Mouse (Mus musculus) MEL (cell line): ENCODE data around the gene Marveld3. TPM values are rescaled to one million over a fixed set of nuclear protein-coding genes. Genes with fewer than 3 reads are reported as not detected.
A peak's percentile ranks its signal among the peaks of the same experiment; 100 is the strongest.

Experiments
- DNase-seq: peaks from one replicate; pipeline ENCODE4 v3.0.0; 2011; ENCODE audit warnings: low read depth, low spot score
- H3K27ac ChIP-seq: 2 replicates; pipeline ENCODE4 v1.5.1; 2012; ENCODE audit warnings: low read depth, mild to moderate bottlenecking, control low read depth, low read length, moderate library complexity; ENCODE audit not compliant: control insufficient read depth
- H3K27me3 ChIP-seq, 2 experiments: fragments of 150-350 bp in 1 of 2; sonication (generic) in 1 of 2; 2 replicates each; pipeline ENCODE4 v1.6.1; 2012; ENCODE audit warnings: low read length in 2 of 2, mild to moderate bottlenecking in 2 of 2, improper control_type of control experiment in 1 of 2, moderate library complexity in 1 of 2; ENCODE audit not compliant: insufficient read depth in 2 of 2, control insufficient read depth in 1 of 2
- H3K36me3 ChIP-seq, 2 experiments: 2 replicates each; pipeline ENCODE4 v1.6.1; 2012 to 2014; ENCODE audit warnings: low read length in 2 of 2, improper control_type of control experiment in 1 of 2, inconsistent platforms in 1 of 2, mild to moderate bottlenecking in 1 of 2; ENCODE audit not compliant: insufficient read depth in 2 of 2, control insufficient read depth in 1 of 2
- H3K4me1 ChIP-seq, 2 experiments: fragments of 150-350 bp in 1 of 2; sonication (generic) in 1 of 2; 2 replicates each; pipeline ENCODE4 v1.6.1; 2012; ENCODE audit warnings: low read length in 2 of 2, improper control_type of control experiment in 1 of 2, mild to moderate bottlenecking in 1 of 2; ENCODE audit not compliant: insufficient read depth in 2 of 2, control insufficient read depth in 1 of 2
- H3K4me3 ChIP-seq, 2 experiments: fragments of 150-350 bp in 1 of 2; sonication (generic) in 1 of 2; 2 replicates each; pipeline ENCODE4 v1.5.1; 2012; ENCODE audit warnings: low read depth in 2 of 2, low read length in 2 of 2, mild to moderate bottlenecking in 2 of 2, moderate library complexity in 2 of 2, control low read depth in 1 of 2, improper control_type of control experiment in 1 of 2; ENCODE audit not compliant: control insufficient read depth in 1 of 2, insufficient read depth in 1 of 2
- H3K79me2 ChIP-seq: 2 replicates; pipeline ENCODE4 v1.6.1; 2012; ENCODE audit warnings: mild to moderate bottlenecking, low read length, moderate library complexity; ENCODE audit not compliant: control insufficient read depth, poor library complexity, insufficient read depth
- H3K9ac ChIP-seq: 2 replicates; pipeline ENCODE4 v1.6.1; 2012; ENCODE audit warnings: low read depth, mild to moderate bottlenecking, control low read depth, low read length, moderate library complexity; ENCODE audit not compliant: control insufficient read depth, poor library complexity, severe bottlenecking
- H3K9me3 ChIP-seq: fragments of 150-350 bp; sonication (generic); replicated peaks from 2 replicates; pipeline ENCODE4 v1.6.1; 2012; ENCODE audit warnings: mild to moderate bottlenecking, low read length, improper control_type of control experiment, moderate library complexity; ENCODE audit not compliant: insufficient read depth
- BHLHE40 ChIP-seq: IDR thresholded peaks from 2 replicates; pipeline ENCODE4 v1.6.1; 2012; ENCODE audit warnings: low read depth, mild to moderate bottlenecking, inconsistent platforms, low read length, improper control_type of control experiment, borderline replicate concordance
- CHD1 ChIP-seq: IDR thresholded peaks from 2 replicates; pipeline ENCODE4 v1.6.1; 2012; ENCODE audit warnings: low read depth, mild to moderate bottlenecking, inconsistent platforms, low read length, improper control_type of control experiment
- CHD2 ChIP-seq: IDR thresholded peaks from 2 replicates; pipeline ENCODE4 v1.6.1; 2011; ENCODE audit warnings: low read length, improper control_type of control experiment
- CTCF ChIP-seq, 3 experiments: IDR thresholded peaks in 2 of 3; conservative IDR thresholded peaks in 1 of 3; 2 replicates each; pipeline ENCODE4 v1.5.1; 2011 to 2012; ENCODE audit warnings: low read length in 3 of 3, low read depth in 2 of 3, mild to moderate bottlenecking in 2 of 3, improper control_type of control experiment in 1 of 3, inconsistent platforms in 1 of 3, mixed read lengths in 1 of 3, moderate library complexity in 1 of 3; ENCODE audit not compliant: control insufficient read depth in 1 of 3, insufficient read depth in 1 of 3, poor library complexity in 1 of 3, severe bottlenecking in 1 of 3
- E2F4 ChIP-seq: IDR thresholded peaks from 2 replicates; pipeline ENCODE4 v1.6.1; 2011; ENCODE audit warnings: low read depth, low read length, improper control_type of control experiment, borderline replicate concordance
- GABPA ChIP-seq: IDR thresholded peaks from 2 replicates; pipeline ENCODE4 v1.6.1; 2012; ENCODE audit warnings: low read depth, mild to moderate bottlenecking, inconsistent platforms, low read length, improper control_type of control experiment, moderate library complexity
- GATA1 ChIP-seq: IDR thresholded peaks from 2 replicates; pipeline ENCODE4 v1.6.1; 2011; ENCODE audit warnings: low read depth, low read length, improper control_type of control experiment
- HCFC1 ChIP-seq: IDR thresholded peaks from 2 replicates; pipeline ENCODE4 v1.6.1; 2012; ENCODE audit warnings: low read depth, mild to moderate bottlenecking, inconsistent platforms, low read length, improper control_type of control experiment, moderate library complexity
- JUND ChIP-seq: IDR thresholded peaks from 2 replicates; pipeline ENCODE4 v1.6.1; 2011; ENCODE audit warnings: low read depth, mild to moderate bottlenecking, improper control_type of control experiment, low read length
- KAT2A ChIP-seq: conservative IDR thresholded peaks from 2 replicates; pipeline ENCODE4 v1.6.1; 2012; ENCODE audit warnings: low read depth, low read length, improper control_type of control experiment, inconsistent platforms
- MAFK ChIP-seq: IDR thresholded peaks from 2 replicates; pipeline ENCODE4 v1.6.1; 2011; ENCODE audit warnings: low read depth, mild to moderate bottlenecking, low read length, improper control_type of control experiment, borderline replicate concordance
- MYB ChIP-seq: IDR thresholded peaks from 2 replicates; pipeline ENCODE4 v1.6.1; 2011; ENCODE audit warnings: mild to moderate bottlenecking, low read depth, low read length, improper control_type of control experiment
- MYC ChIP-seq: IDR thresholded peaks from 2 replicates; pipeline ENCODE4 v1.6.1; 2011; ENCODE audit warnings: low read depth, mild to moderate bottlenecking, low read length, improper control_type of control experiment, moderate library complexity
- NELFE ChIP-seq: IDR thresholded peaks from 2 replicates; pipeline ENCODE4 v1.6.1; 2011; ENCODE audit warnings: low read depth, low read length, improper control_type of control experiment
- NRF1 ChIP-seq: IDR thresholded peaks from 2 replicates; pipeline ENCODE4 v1.6.1; 2014; ENCODE audit warnings: low read depth, mild to moderate bottlenecking, inconsistent platforms, low read length, improper control_type of control experiment, moderate library complexity; ENCODE audit not compliant: poor library complexity, insufficient read depth, severe bottlenecking
- POLR2A ChIP-seq, 2 experiments: IDR thresholded peaks; 2 replicates each; pipeline ENCODE4 v1.6.1; 2011 to 2012; ENCODE audit warnings: low read length in 2 of 2, mild to moderate bottlenecking in 2 of 2, control low read depth in 1 of 2, improper control_type of control experiment in 1 of 2, low read depth in 1 of 2, moderate library complexity in 1 of 2; ENCODE audit not compliant: control insufficient read depth in 1 of 2, insufficient read depth in 1 of 2, poor library complexity in 1 of 2
- POLR2AphosphoS2 ChIP-seq: IDR thresholded peaks from 2 replicates; pipeline ENCODE4 v1.6.1; 2011; ENCODE audit warnings: low read length, improper control_type of control experiment
- RAD21 ChIP-seq: IDR thresholded peaks from 2 replicates; pipeline ENCODE4 v1.6.1; 2011; ENCODE audit warnings: mild to moderate bottlenecking, low read depth, low read length, improper control_type of control experiment
- SIN3A ChIP-seq: IDR thresholded peaks from 2 replicates; pipeline ENCODE4 v1.6.1; 2012; ENCODE audit warnings: low read length, improper control_type of control experiment, inconsistent platforms
- SMC3 ChIP-seq: IDR thresholded peaks from 2 replicates; pipeline ENCODE4 v1.6.1; 2011; ENCODE audit warnings: low read depth, low read length, improper control_type of control experiment
- TAL1 ChIP-seq: IDR thresholded peaks from 2 replicates; pipeline ENCODE4 v1.6.1; 2012; ENCODE audit warnings: mild to moderate bottlenecking, inconsistent platforms, low read length, moderate library complexity, mixed read lengths
- TBP ChIP-seq: IDR thresholded peaks from 2 replicates; pipeline ENCODE4 v1.8.0; 2011; ENCODE audit warnings: low read depth, low read length, improper control_type of control experiment
- USF1 ChIP-seq: IDR thresholded peaks from 2 replicates; pipeline ENCODE4 v1.6.1; 2014; ENCODE audit warnings: low read depth, mild to moderate bottlenecking, inconsistent platforms, low read length, improper control_type of control experiment, moderate library complexity
- ZC3H11A ChIP-seq: IDR thresholded peaks from 2 replicates; pipeline ENCODE4 v1.6.1; 2012; ENCODE audit warnings: low read depth, mild to moderate bottlenecking, inconsistent platforms, low read length, improper control_type of control experiment
- ZKSCAN1 ChIP-seq: IDR thresholded peaks from 2 replicates; pipeline ENCODE4 v1.6.1; 2012; ENCODE audit warnings: low read depth, mild to moderate bottlenecking, inconsistent platforms, low read length, improper control_type of control experiment, moderate library complexity
- ZMIZ1 ChIP-seq: IDR thresholded peaks from 2 replicates; pipeline ENCODE4 v1.6.1; 2012; ENCODE audit warnings: low read depth, mild to moderate bottlenecking, inconsistent platforms, low read length, improper control_type of control experiment, moderate library complexity
- polyA plus RNA-seq, 2 experiments: library from polyadenylated mRNA; stranded (reverse) in 1 of 2; unstranded in 1 of 2; fragments of >175 nt in 1 of 2; fragments of >200 nt in 1 of 2; gene quantifications; 2 replicates each; pipeline versions ENCODE4 v1.2.1 to v1.2.4; 2012; ENCODE audit warnings: low replicate concordance in 2 of 2, low read depth in 1 of 2; ENCODE audit not compliant: insufficient read length in 2 of 2, insufficient read depth in 1 of 2, missing spikeins in 1 of 2
- total RNA-seq: library from RNA; depleted of rRNA; stranded (reverse); fragments of 300-350 nt; gene quantifications from 2 replicates; pipeline ENCODE4 v1.2.3, GENCODE M21; 2012

The Marveld3 gene
- total and polyA plus RNA-seq, 3 experiments: not detected

DNA sequence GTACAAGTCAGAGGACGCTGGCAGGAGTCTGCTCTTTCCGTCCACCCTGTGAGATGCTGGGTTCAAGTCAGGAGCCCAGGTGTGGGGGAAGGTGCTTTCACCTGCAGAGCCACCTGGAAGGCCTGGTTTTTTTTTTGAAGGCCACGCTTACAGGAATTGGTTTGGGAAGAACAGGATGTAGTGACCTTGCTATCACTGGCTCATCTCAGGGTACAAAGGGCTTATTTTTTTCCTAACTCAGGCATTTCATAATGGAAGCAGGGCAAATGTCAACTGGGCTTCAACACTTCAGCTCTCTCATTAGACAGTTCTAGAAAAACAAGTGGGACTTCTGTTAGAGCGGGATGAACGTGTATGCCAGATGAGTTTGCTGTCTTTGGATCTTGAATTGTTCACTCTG lies 42.3 kb upstream of the Marveld3 start:
- Histone ChIP-seq H3K9ac (no peak overlapping the region), H3K4me1 (no peaks in the 10 kb centered on the region), H3K79me2 (no peaks in the 10 kb centered on the region), H3K9me3 (no peaks in the 10 kb centered on the region), H3K27ac (no peak overlapping the region)
- DNase-seq: no peak
- TF ChIP-seq KAT2A (no peak), CHD2 (no peak), MAFK (no peak), JUND (no peak), ZMIZ1 (no peak), POLR2AphosphoS2 (no peak), MYC (no peak), CHD1 (no peak), TBP (no peak), USF1 (no peak), MYB (no peak)
- TF ChIP-seq, all 39 proteins: peak for 0
- Histone ChIP-seq H3K27me3 (no peaks in the 10 kb centered on the region; a peak in 1 of 4 replicates), H3K36me3 (no peaks in the 10 kb centered on the region), H3K4me3 (no peak overlapping the region)

GRCm38 (mm10) chr8:110002953-110003352 lies 41.0 kb upstream of the Marveld3 start:
- TF ChIP-seq BHLHE40 (0 out of 2 replicates have a peak, but pooled peaks have one; percentile 15), SMC3 (peak; percentile 73), POLR2AphosphoS2 (no peak), TAL1 (no peak), CTCF (IDR thresholded peaks at IDR 0.05 in 2 of 3, conservative IDR thresholded peaks at IDR 0.05 in 1 of 3; ENCODE audit: control insufficient read depth in 1 of 3, insufficient read depth in 1 of 3, low read depth in 2 of 3, low read length in 3 of 3, poor library complexity in 1 of 3, severe bottlenecking in 1 of 3) (peak; percentile 65 to 89 (median 74)), ZC3H11A (peak; percentile 57), RAD21 (peak; percentile 75)
- TF ChIP-seq, all 39 proteins: peak for 5
- Histone ChIP-seq H3K4me1 (no peaks in the 10 kb centered on the region), H3K36me3 (no peaks in the 10 kb centered on the region), H3K9me3 (no peaks in the 10 kb centered on the region), H3K4me3 (no peak overlapping the region), H3K79me2 (no peaks in the 10 kb centered on the region), H3K9ac (no peak overlapping the region), H3K27ac (no peak overlapping the region), H3K27me3 (no peaks in the 10 kb centered on the region; a peak in 1 of 4 replicates)
- peak; percentile 52 for DNase-seq

GRCm38 (mm10) chr8:109999974-110000373 lies 38.0 kb upstream of the Marveld3 start:
- DNase-seq: no peak
- Histone ChIP-seq H3K27me3 (no peaks in the 10 kb centered on the region; a peak in 1 of 4 replicates), H3K4me3 (no peak overlapping the region), H3K27ac (no peak overlapping the region), H3K9me3 (no peaks in the 10 kb centered on the region), H3K4me1 (no peaks in the 10 kb centered on the region), H3K9ac (no peak overlapping the region), H3K79me2 (no peaks in the 10 kb centered on the region), H3K36me3 (no peaks in the 10 kb centered on the region)
- no peak for TF ChIP-seq ZC3H11A
- no peak for TF ChIP-seq SIN3A
- no peak for TF ChIP-seq POLR2A (IDR thresholded peaks at IDR 0.05; ENCODE audit: control insufficient read depth in 1 of 2, insufficient read depth in 1 of 2, low read depth in 1 of 2, low read length in 2 of 2, poor library complexity in 1 of 2)
- no peak for TF ChIP-seq POLR2AphosphoS2
- no peak for TF ChIP-seq HCFC1
- no peak for TF ChIP-seq E2F4
- TF ChIP-seq GABPA: no peak
- no peak for TF ChIP-seq NELFE
- no peak for TF ChIP-seq NRF1
- TF ChIP-seq BHLHE40: no peak
- TF ChIP-seq GATA1: no peak
- no peak for TF ChIP-seq ZKSCAN1
- no peak for TF ChIP-seq MAFK
- TF ChIP-seq CHD2: no peak
